Mouse (Mus musculus): ENCODE data around the gene Ptgis.

- no peak for TF ChIP-seq POLR2A (IDR thresholded peaks at IDR 0.05; ENCODE audit: borderline replicate concordance, control insufficient read depth, low read depth, low read length)
- TF ChIP-seq CTCF (IDR thresholded peaks at IDR 0.05; ENCODE audit: control insufficient read depth, insufficient read depth, low read length), result no peak
These were observed 9.8 kb upstream of the Ptgis start for GRCm38 (mm10) chr2:167250003-167250735.
